Mouse (Mus musculus): ENCODE data around the gene Ddah1. TPM values are rescaled to one million over a fixed set of nuclear protein-coding genes. Genes with fewer than 3 reads are reported as not detected.

Gene Ddah1
- total and polyA plus RNA-seq, 2 experiments from 2014 or later = 8.1 to 12.4 TPM

GRCm38 (mm10) chr3:145885851-145886464 lies 127.5 kb downstream of the Ddah1 start:
- WGBS = 23% methylated on average over 5 of the region's 5 CpGs

GRCm38 (mm10) chr3:145887430-145887971 lies 129.0 kb downstream of the Ddah1 start:
- Histone ChIP-seq H3K27ac (ENCODE audit: low read depth) (0 out of 2 replicates have a peak overlapping the region, but pooled peaks have one; percentile 34), H3K4me1 (ENCODE audit: control insufficient read depth, insufficient read depth) (peaks cover 28% of the 10 kb centered on the region), H3K36me3 (replicated peaks; ENCODE audit: control insufficient read depth, insufficient read depth, low read length) (no peaks in the 10 kb centered on the region), H3K27me3 (ENCODE audit: control insufficient read depth, insufficient read depth, low read length) (no peaks in the 10 kb centered on the region), H3K9ac (replicated peaks; ENCODE audit: low read depth, low read length) (no peak overlapping the region), H3K4me3 (ENCODE audit: low read depth, low read length) (no peak overlapping the region), H3K9me3 (replicated peaks; ENCODE audit: control insufficient read depth, low read length) (no peaks in the 10 kb centered on the region), H3K4me2 (ENCODE audit: low read depth, low read length) (no peak overlapping the region)
- TF ChIP-seq CTCF (IDR thresholded peaks at IDR 0.05; ENCODE audit: low read depth) = no peak
- TF ChIP-seq EP300 (IDR thresholded peaks at IDR 0.05; ENCODE audit: low read depth) = no peak
- 64% methylated on average over 6 of the region's 6 CpGs for WGBS
- no peak for DNase-seq (ENCODE audit: low spot score)
- no peak for ATAC-seq (ENCODE audit: insufficient read depth, low read depth)

More at GRCm38 (mm10) chr3:145885851-145886464, 127.5 kb downstream of the Ddah1 start:
- H3K4me1 ChIP-seq (ENCODE audit: control insufficient read depth, insufficient read depth) = peaks cover 28% of the 10 kb centered on the region
- H3K4me2 ChIP-seq (ENCODE audit: low read depth, low read length) = no peak overlapping the region
- no peaks in the 10 kb centered on the region for H3K36me3 ChIP-seq (replicated peaks; ENCODE audit: control insufficient read depth, insufficient read depth, low read length)
- no peaks in the 10 kb centered on the region for H3K9me3 ChIP-seq (replicated peaks; ENCODE audit: control insufficient read depth, low read length)
- peak; percentile 72 for DNase-seq (ENCODE audit: low spot score)
- no peak overlapping the region for H3K4me3 ChIP-seq (ENCODE audit: low read depth, low read length)
- H3K9ac ChIP-seq (replicated peaks; ENCODE audit: low read depth, low read length) = no peak overlapping the region
- TF ChIP-seq EP300 (IDR thresholded peaks at IDR 0.05; ENCODE audit: low read depth) (peak; percentile 82), CTCF (IDR thresholded peaks at IDR 0.05; ENCODE audit: low read depth) (no peak)
- H3K27ac ChIP-seq (ENCODE audit: low read depth) = peak overlapping the region; percentile 68
- ATAC-seq (ENCODE audit: insufficient read depth, low read depth) = peak; percentile 64
- H3K27me3 ChIP-seq (ENCODE audit: control insufficient read depth, insufficient read depth, low read length) = no peaks in the 10 kb centered on the region

- no peak overlapping the region for H3K9ac ChIP-seq (replicated peaks; ENCODE audit: low read depth, low read length)
- no peak overlapping the region for H3K4me2 ChIP-seq (ENCODE audit: low read depth, low read length)
- no peaks in the 10 kb centered on the region for H3K27me3 ChIP-seq (ENCODE audit: control insufficient read depth, insufficient read depth, low read length)
- WGBS = 76% methylated on average over 18 of the region's 18 CpGs
- DNase-seq (ENCODE audit: low spot score) (no peak), ATAC-seq (ENCODE audit: insufficient read depth, low read depth) (no peak)
- no peaks in the 10 kb centered on the region for H3K36me3 ChIP-seq (replicated peaks; ENCODE audit: control insufficient read depth, insufficient read depth, low read length)
- TF ChIP-seq CTCF (IDR thresholded peaks at IDR 0.05; ENCODE audit: low read depth) (no peak), EP300 (IDR thresholded peaks at IDR 0.05; ENCODE audit: low read depth) (no peak)
- H3K4me3 ChIP-seq (ENCODE audit: low read depth, low read length) = no peak overlapping the region
- no peak overlapping the region for H3K27ac ChIP-seq (ENCODE audit: low read depth)
- H3K9me3 ChIP-seq (replicated peaks; ENCODE audit: control insufficient read depth, low read length) = no peaks in the 10 kb centered on the region
- H3K4me1 ChIP-seq (ENCODE audit: control insufficient read depth, insufficient read depth) = peaks cover 24% of the 10 kb centered on the region
Measured at GRCm38 (mm10) chr3:145890346-145891132, 132.1 kb downstream of the Ddah1 start.

- H3K4me3 ChIP-seq (ENCODE audit: low read depth, low read length) = no peak overlapping the region
- TF ChIP-seq CTCF (IDR thresholded peaks at IDR 0.05; ENCODE audit: low read depth) (no peak), EP300 (IDR thresholded peaks at IDR 0.05; ENCODE audit: low read depth) (no peak)
- no peak overlapping the region for H3K27ac ChIP-seq (ENCODE audit: low read depth)
- DNase-seq (ENCODE audit: low spot score) (no peak), ATAC-seq (ENCODE audit: insufficient read depth, low read depth) (no peak)
- H3K4me2 ChIP-seq (ENCODE audit: low read depth, low read length) = no peak overlapping the region
- no peaks in the 10 kb centered on the region for H3K27me3 ChIP-seq (ENCODE audit: control insufficient read depth, insufficient read depth, low read length)
- H3K4me1 ChIP-seq (ENCODE audit: control insufficient read depth, insufficient read depth) = peaks cover 16% of the 10 kb centered on the region
- no peaks in the 10 kb centered on the region for H3K36me3 ChIP-seq (replicated peaks; ENCODE audit: control insufficient read depth, insufficient read depth, low read length)
- no peaks in the 10 kb centered on the region for H3K9me3 ChIP-seq (replicated peaks; ENCODE audit: control insufficient read depth, low read length)
- no peak overlapping the region for H3K9ac ChIP-seq (replicated peaks; ENCODE audit: low read depth, low read length)
- 75% methylated on average over 3 of the region's 3 CpGs for WGBS
Measured at GRCm38 (mm10) chr3:145892451-145892850, 134.0 kb downstream of the Ddah1 start.

GRCm38 (mm10) chr3:145894131-145894530 lies 135.7 kb downstream of the Ddah1 start:
- DNase-seq (ENCODE audit: low spot score) = no peak
- no peak for ATAC-seq (ENCODE audit: insufficient read depth, low read depth)
- H3K27ac ChIP-seq (ENCODE audit: low read depth) = 0 out of 2 replicates have a peak overlapping the region, but pooled peaks have one; percentile 17
- no peaks in the 10 kb centered on the region for H3K27me3 ChIP-seq (ENCODE audit: control insufficient read depth, insufficient read depth, low read length)
- H3K9ac ChIP-seq (replicated peaks; ENCODE audit: low read depth, low read length) = no peak overlapping the region
- H3K36me3 ChIP-seq (replicated peaks; ENCODE audit: control insufficient read depth, insufficient read depth, low read length) = no peaks in the 10 kb centered on the region
- peaks cover 20% of the 10 kb centered on the region for H3K4me1 ChIP-seq (ENCODE audit: control insufficient read depth, insufficient read depth)
- no peak overlapping the region for H3K4me2 ChIP-seq (ENCODE audit: low read depth, low read length)
- WGBS = 57% methylated on average over 12 of the region's 12 CpGs
- no peak for TF ChIP-seq CTCF (IDR thresholded peaks at IDR 0.05; ENCODE audit: low read depth)
- no peak for TF ChIP-seq EP300 (IDR thresholded peaks at IDR 0.05; ENCODE audit: low read depth)
- H3K4me3 ChIP-seq (ENCODE audit: low read depth, low read length) = no peak overlapping the region
- H3K9me3 ChIP-seq (replicated peaks; ENCODE audit: control insufficient read depth, low read length) = no peaks in the 10 kb centered on the region

Data from heart, postnatal 0 days (tissue).